Mouse (Mus musculus) thymus, postnatal 0 days (tissue): ENCODE measurements around the gene Gm42742. TPM values are rescaled to one million over a fixed set of nuclear protein-coding genes. Genes with fewer than 3 reads are reported as not detected.

Source experiments
- microRNA-seq: library from miRNA; unstranded; fragments of <30 nt; microRNA quantifications from one replicate; pipeline ENCODE4, GENCODE M21; 2016; ENCODE audit warnings: borderline number of aligned reads
- polyA plus RNA-seq: library from polyadenylated mRNA; unstranded; fragments of >200 nt; fragmentation: Nextera tagmentation; extraction: Ambion mirVana; gene quantifications from 2 replicates; pipeline ENCODE4 v1.2.1, GENCODE M21; 2015

Gm42742 gene
- polyA plus RNA-seq, 1 experiment from 2014 or later: 57.8 TPM

Small RNAs within 50 kb of the gene (microRNA-seq; reads per million reads assigned to microRNA genes)
- not detected for gene Gm44343

Other genes with a start within 250 kb of the Gm42742 start
- 153 and 180 TPM in 2 replicates for gene Ypel3, start 244.1 kb downstream of the Gm42742 start, polyA plus RNA-seq
- gene Tbx6, start 239.6 kb downstream of the Gm42742 start, polyA plus RNA-seq: 0.28 and 0.48 TPM in 2 replicates
- gene Ppp4c, start 228.6 kb downstream of the Gm42742 start, polyA plus RNA-seq: 306 TPM in 2 replicates
- gene Fam57b, start 223.4 kb downstream of the Gm42742 start, polyA plus RNA-seq: 0.19 and 0.20 TPM in 2 replicates
- gene 4930451I11Rik, start 189.5 kb downstream of the Gm42742 start, polyA plus RNA-seq: not detected in 2 replicates
- gene Doc2a, start 173.7 kb downstream of the Gm42742 start, polyA plus RNA-seq: 0.21 and 0.33 TPM in 2 replicates
- gene Hirip3, start 159.1 kb downstream of the Gm42742 start, polyA plus RNA-seq: 16.9 and 22.6 TPM in 2 replicates
- gene Ino80e, start 158.7 kb downstream of the Gm42742 start, polyA plus RNA-seq: 82.9 and 98.9 TPM in 2 replicates
- gene Taok2, start 136.4 kb downstream of the Gm42742 start, polyA plus RNA-seq: 21.2 and 26.6 TPM in 2 replicates
- 37.4 and 38.9 TPM in 2 replicates for gene Tmem219, start 98.2 kb downstream of the Gm42742 start, polyA plus RNA-seq
- gene Kctd13, start 92.2 kb downstream of the Gm42742 start, polyA plus RNA-seq: 15.8 and 18.0 TPM in 2 replicates
- gene Asphd1, start 71.5 kb downstream of the Gm42742 start, polyA plus RNA-seq: not detected in 2 replicates
- 0.50 and 0.78 TPM in 2 replicates for gene Sez6l2, start 70.5 kb downstream of the Gm42742 start, polyA plus RNA-seq
- 91.9 and 94.6 TPM in 2 replicates for gene Cdipt, start 45.2 kb downstream of the Gm42742 start, polyA plus RNA-seq
- 1.6 and 1.7 TPM in 2 replicates for gene Cdiptos, start 45.0 kb downstream of the Gm42742 start, polyA plus RNA-seq
- gene Mvp, start 6.5 kb downstream of the Gm42742 start, polyA plus RNA-seq: 29.8 and 32.5 TPM in 2 replicates
- gene Pagr1b, start 4.6 kb downstream of the Gm42742 start, polyA plus RNA-seq: 0.60 and 1.2 TPM in 2 replicates
- gene Pagr1a, start 3.7 kb downstream of the Gm42742 start, polyA plus RNA-seq: 51.8 and 100 TPM in 2 replicates
- 0.57 and 0.69 TPM in 2 replicates for gene Prrt2, start 114 bp upstream of the Gm42742 start, polyA plus RNA-seq
- gene Maz, start 5.9 kb upstream of the Gm42742 start, polyA plus RNA-seq: 111 and 132 TPM in 2 replicates
- 117 and 133 TPM in 2 replicates for gene Kif22, start 21.4 kb upstream of the Gm42742 start, polyA plus RNA-seq
- gene Zg16, start 66.2 kb upstream of the Gm42742 start, polyA plus RNA-seq: 2.4 and 2.7 TPM in 2 replicates
- gene AI467606, start 70.3 kb upstream of the Gm42742 start, polyA plus RNA-seq: 154 and 165 TPM in 2 replicates
- gene Qprt, start 101.1 kb upstream of the Gm42742 start, polyA plus RNA-seq: 0.99 and 1.4 TPM in 2 replicates
- 26.6 and 26.7 TPM in 2 replicates for gene Spn, start 116.7 kb upstream of the Gm42742 start, polyA plus RNA-seq
- 59.5 and 62.0 TPM in 2 replicates for gene Cd2bp2, start 175.0 kb upstream of the Gm42742 start, polyA plus RNA-seq
- 20.5 and 27.4 TPM in 2 replicates for gene Tbc1d10b, start 187.4 kb upstream of the Gm42742 start, polyA plus RNA-seq
- 67.7 and 68.9 TPM in 2 replicates for gene Mylpf, start 187.8 kb upstream of the Gm42742 start, polyA plus RNA-seq
- 25.4 and 29.7 TPM in 2 replicates for gene Zfp553, start 212.0 kb upstream of the Gm42742 start, polyA plus RNA-seq
- 638 and 684 TPM in 2 replicates for gene Sept1, start 212.0 kb upstream of the Gm42742 start, polyA plus RNA-seq
- gene Zfp771, start 223.2 kb upstream of the Gm42742 start, polyA plus RNA-seq: 34.7 and 37.0 TPM in 2 replicates
- 181 and 213 TPM in 2 replicates for gene Dctpp1, start 239.6 kb upstream of the Gm42742 start, polyA plus RNA-seq